Mouse (Mus musculus): ENCODE measurements at regions not wholly inside any gene's neighbourhood (a gene's known extent, or its start where the extent isn't known, plus 50 kb on each side); places are given as distances from the start of the nearest gene placed in this dataset.

DNA sequence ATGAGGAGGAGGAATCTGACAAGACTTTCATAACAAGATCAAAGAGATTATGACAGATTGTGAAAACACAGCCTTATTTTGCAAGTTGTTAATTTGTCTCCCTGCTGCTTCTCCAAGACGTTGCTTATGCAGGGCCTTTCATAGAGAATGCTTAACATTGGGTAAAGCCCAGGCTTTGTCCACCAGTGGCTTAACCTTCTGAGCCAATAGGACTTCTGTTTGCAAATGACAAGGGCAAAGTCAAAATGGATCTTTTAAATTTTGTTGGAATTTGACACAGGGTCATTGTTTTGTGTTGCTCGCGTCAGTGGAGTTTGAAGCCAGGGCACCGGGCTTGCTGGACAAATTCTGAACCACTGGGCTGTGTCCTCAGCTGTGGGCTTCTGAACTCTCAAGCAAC lies 346.6 kb downstream of the Epha4 start:
- H3K9me3 ChIP-seq (ENCODE audit: low read length): no peaks in the 10 kb centered on the region
- no peak overlapping the region for H3K9ac ChIP-seq (replicated peaks)
- no peak overlapping the region for H3K4me2 ChIP-seq (ENCODE audit: low read depth, low read length)
- no peak for ATAC-seq
- no peak for DNase-seq
- H3K27me3 ChIP-seq (ENCODE audit: insufficient read depth, low read length): no peaks in the 10 kb centered on the region
- no peaks in the 10 kb centered on the region for H3K4me1 ChIP-seq (ENCODE audit: insufficient read depth)
- no peak overlapping the region for H3K4me3 ChIP-seq (ENCODE audit: low read depth, low read length)
- H3K27ac ChIP-seq (ENCODE audit: low read depth): no peak overlapping the region
- no peak for TF ChIP-seq CTCF (IDR thresholded peaks at IDR 0.05; ENCODE audit: low read depth)
- TF ChIP-seq EP300 (IDR thresholded peaks at IDR 0.05; ENCODE audit: low read depth): no peak
- no peaks in the 10 kb centered on the region for H3K36me3 ChIP-seq (replicated peaks; ENCODE audit: insufficient read depth, low read length)
- 72% methylated on average over 4 of the region's 4 CpGs for whole genome bisulfite sequencing (ENCODE audit: insufficient replicate concordance)

DNA sequence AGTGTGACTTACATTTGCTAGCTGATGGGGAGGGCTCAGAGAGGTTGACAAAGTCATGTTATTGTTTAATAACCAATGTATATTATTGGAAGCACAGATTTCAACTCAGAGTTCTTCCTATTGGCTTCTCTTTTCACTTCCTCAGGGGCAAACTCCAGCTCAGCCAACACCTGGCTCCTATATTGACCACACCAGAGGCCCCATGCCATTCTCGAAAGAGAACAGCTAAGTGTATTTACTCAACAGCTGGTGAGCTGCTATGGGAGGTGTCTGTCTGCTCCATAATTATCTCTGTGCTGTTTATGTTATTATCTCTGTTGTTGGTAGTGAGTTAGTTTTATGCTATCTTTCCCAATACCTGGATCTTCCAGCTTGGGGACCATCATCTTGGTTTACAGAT lies 342.4 kb downstream of the Epha4 start:
- no peaks in the 10 kb centered on the region for H3K9me3 ChIP-seq (ENCODE audit: low read length)
- DNase-seq: no peak
- no peak overlapping the region for H3K27ac ChIP-seq (ENCODE audit: low read depth)
- H3K27me3 ChIP-seq (ENCODE audit: insufficient read depth, low read length): no peaks in the 10 kb centered on the region
- 54% methylated on average over 1 of the region's 1 CpGs for WGBS (ENCODE audit: insufficient replicate concordance)
- no peaks in the 10 kb centered on the region for H3K36me3 ChIP-seq (replicated peaks; ENCODE audit: insufficient read depth, low read length)
- no peak for ATAC-seq
- TF ChIP-seq EP300 (IDR thresholded peaks at IDR 0.05; ENCODE audit: low read depth) (no peak), CTCF (IDR thresholded peaks at IDR 0.05; ENCODE audit: low read depth) (no peak)
- H3K4me1 ChIP-seq (ENCODE audit: insufficient read depth): no peaks in the 10 kb centered on the region
- H3K4me3 ChIP-seq (ENCODE audit: low read depth, low read length): no peak overlapping the region
- H3K4me2 ChIP-seq (ENCODE audit: low read depth, low read length): no peak overlapping the region
- H3K9ac ChIP-seq (replicated peaks): no peak overlapping the region

DNA sequence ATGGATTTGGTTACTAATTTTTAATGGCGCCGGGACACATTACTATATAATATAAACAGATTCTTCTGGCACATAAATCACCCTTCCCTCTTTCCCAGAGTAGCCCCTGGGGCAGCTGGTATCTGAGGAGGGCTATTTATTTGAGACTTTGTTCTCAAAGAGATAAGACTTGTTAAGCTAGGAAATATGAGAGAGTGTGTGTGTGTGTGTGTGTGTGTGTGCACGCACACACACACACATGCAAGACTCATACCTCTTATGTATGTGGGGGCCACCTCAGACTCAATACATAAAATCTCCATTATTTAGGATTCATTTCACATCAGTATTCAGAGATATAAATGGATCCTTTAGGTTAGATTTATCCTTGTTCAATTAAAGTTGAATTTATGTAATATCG lies 340.1 kb downstream of the Epha4 start:
- Histone ChIP-seq H3K36me3 (replicated peaks; ENCODE audit: insufficient read depth, low read length) (no peaks in the 10 kb centered on the region), H3K4me3 (ENCODE audit: low read depth, low read length) (no peak overlapping the region), H3K9me3 (ENCODE audit: low read length) (no peaks in the 10 kb centered on the region), H3K4me1 (ENCODE audit: insufficient read depth) (no peaks in the 10 kb centered on the region), H3K4me2 (ENCODE audit: low read depth, low read length) (no peak overlapping the region), H3K9ac (replicated peaks) (no peak overlapping the region), H3K27me3 (ENCODE audit: insufficient read depth, low read length) (no peaks in the 10 kb centered on the region), H3K27ac (ENCODE audit: low read depth) (no peak overlapping the region)
- ATAC-seq: no peak
- DNase-seq: no peak
- TF ChIP-seq EP300 (IDR thresholded peaks at IDR 0.05; ENCODE audit: low read depth) (no peak), CTCF (IDR thresholded peaks at IDR 0.05; ENCODE audit: low read depth) (no peak)
- 70% methylated on average over 4 of the region's 4 CpGs for WGBS (ENCODE audit: insufficient replicate concordance)

DNA sequence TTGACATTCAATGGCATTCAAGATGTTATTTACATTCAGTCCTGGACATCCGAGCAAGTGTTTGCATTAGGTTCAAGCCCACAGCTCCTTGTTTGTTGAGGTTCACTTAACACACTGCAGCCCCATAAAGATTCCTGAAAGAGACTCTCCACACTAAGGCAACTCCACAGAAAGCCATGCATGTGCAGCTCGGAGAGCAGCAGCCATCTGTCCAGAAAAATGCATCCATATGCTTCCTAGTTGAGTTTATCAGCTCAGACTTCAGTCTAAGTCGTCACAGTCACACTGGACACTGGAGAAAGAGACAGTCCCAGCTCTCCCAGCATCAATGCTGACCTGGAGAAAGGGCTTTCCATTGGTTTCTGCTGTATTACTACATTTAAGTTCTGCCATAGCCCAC lies 339.7 kb downstream of the Epha4 start:
- no peaks in the 10 kb centered on the region for H3K9me3 ChIP-seq (ENCODE audit: low read length)
- no peak overlapping the region for H3K27ac ChIP-seq (ENCODE audit: low read depth)
- H3K4me3 ChIP-seq (ENCODE audit: low read depth, low read length): no peak overlapping the region
- no peak for TF ChIP-seq EP300 (IDR thresholded peaks at IDR 0.05; ENCODE audit: low read depth)
- TF ChIP-seq CTCF (IDR thresholded peaks at IDR 0.05; ENCODE audit: low read depth): no peak
- no peaks in the 10 kb centered on the region for H3K27me3 ChIP-seq (ENCODE audit: insufficient read depth, low read length)
- H3K9ac ChIP-seq (replicated peaks): no peak overlapping the region
- no peaks in the 10 kb centered on the region for H3K4me1 ChIP-seq (ENCODE audit: insufficient read depth)
- DNase-seq (no peak), ATAC-seq (no peak)
- no peak overlapping the region for H3K4me2 ChIP-seq (ENCODE audit: low read depth, low read length)
- H3K36me3 ChIP-seq (replicated peaks; ENCODE audit: insufficient read depth, low read length): no peaks in the 10 kb centered on the region
- 40% methylated on average over 3 of the region's 3 CpGs for WGBS (ENCODE audit: insufficient replicate concordance)

DNA sequence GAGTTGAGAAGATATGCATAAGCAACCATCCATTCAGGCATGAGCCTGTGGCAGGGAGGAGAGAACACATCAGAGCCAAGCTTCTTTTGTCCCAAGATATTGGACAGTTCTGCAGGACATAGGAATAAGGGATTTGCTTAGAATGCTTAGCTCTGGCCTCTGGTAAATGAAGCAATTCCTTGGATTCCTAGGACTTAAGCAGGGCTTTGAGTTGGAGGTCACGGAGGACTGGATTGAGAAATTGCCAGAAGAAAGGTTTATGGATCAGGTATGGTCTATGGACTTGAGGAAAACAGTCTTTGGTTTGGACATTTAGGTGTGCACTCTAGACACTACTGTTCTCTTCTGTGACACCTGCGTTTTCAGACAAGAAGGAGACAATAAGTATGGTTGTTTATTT lies 338.4 kb downstream of the Epha4 start:
- Histone ChIP-seq H3K4me1 (ENCODE audit: insufficient read depth) (no peaks in the 10 kb centered on the region), H3K9me3 (ENCODE audit: low read length) (no peaks in the 10 kb centered on the region), H3K4me3 (ENCODE audit: low read depth, low read length) (no peak overlapping the region), H3K9ac (replicated peaks) (no peak overlapping the region), H3K27me3 (ENCODE audit: insufficient read depth, low read length) (no peaks in the 10 kb centered on the region), H3K27ac (ENCODE audit: low read depth) (no peak overlapping the region), H3K4me2 (ENCODE audit: low read depth, low read length) (no peak overlapping the region), H3K36me3 (replicated peaks; ENCODE audit: insufficient read depth, low read length) (no peaks in the 10 kb centered on the region)
- ATAC-seq: no peak
- no peak for DNase-seq
- no peak for TF ChIP-seq CTCF (IDR thresholded peaks at IDR 0.05; ENCODE audit: low read depth)
- TF ChIP-seq EP300 (IDR thresholded peaks at IDR 0.05; ENCODE audit: low read depth): no peak
- 73% methylated on average over 2 of the region's 2 CpGs for WGBS (ENCODE audit: insufficient replicate concordance)

DNA sequence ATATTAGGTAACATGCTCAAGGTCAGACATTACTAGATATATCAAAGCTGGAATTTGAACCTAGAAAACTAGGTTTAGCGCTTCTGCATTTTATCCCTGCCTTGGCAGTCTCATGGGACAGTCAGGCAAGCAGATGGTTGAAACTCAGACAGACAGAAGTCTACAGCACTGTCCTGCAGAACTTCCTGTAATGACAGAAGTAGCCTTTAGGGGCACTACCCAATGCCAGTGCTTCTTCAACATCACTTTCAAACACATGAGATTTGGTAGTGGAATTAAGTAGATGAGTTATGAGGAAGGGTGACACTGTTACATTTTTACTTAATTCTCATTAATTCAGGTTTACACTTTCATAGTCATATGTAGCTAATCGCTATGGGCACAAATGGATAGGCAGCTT lies 330.9 kb downstream of the Epha4 start:
- peak; percentile 45 for TF ChIP-seq CTCF (IDR thresholded peaks at IDR 0.05; ENCODE audit: low read depth)
- no peak for TF ChIP-seq EP300 (IDR thresholded peaks at IDR 0.05; ENCODE audit: low read depth)
- H3K36me3 ChIP-seq (replicated peaks; ENCODE audit: insufficient read depth, low read length): no peaks in the 10 kb centered on the region
- H3K27me3 ChIP-seq (ENCODE audit: insufficient read depth, low read length): no peaks in the 10 kb centered on the region
- 72% methylated on average over 2 of the region's 2 CpGs for WGBS (ENCODE audit: insufficient replicate concordance)
- H3K9ac ChIP-seq (replicated peaks): no peak overlapping the region
- no peak overlapping the region for H3K4me2 ChIP-seq (ENCODE audit: low read depth, low read length)
- no peak overlapping the region for H3K4me3 ChIP-seq (ENCODE audit: low read depth, low read length)
- H3K4me1 ChIP-seq (ENCODE audit: insufficient read depth): no peaks in the 10 kb centered on the region
- ATAC-seq (no peak), DNase-seq (no peak)
- no peaks in the 10 kb centered on the region for H3K9me3 ChIP-seq (ENCODE audit: low read length)
- H3K27ac ChIP-seq (ENCODE audit: low read depth): no peak overlapping the region

DNA sequence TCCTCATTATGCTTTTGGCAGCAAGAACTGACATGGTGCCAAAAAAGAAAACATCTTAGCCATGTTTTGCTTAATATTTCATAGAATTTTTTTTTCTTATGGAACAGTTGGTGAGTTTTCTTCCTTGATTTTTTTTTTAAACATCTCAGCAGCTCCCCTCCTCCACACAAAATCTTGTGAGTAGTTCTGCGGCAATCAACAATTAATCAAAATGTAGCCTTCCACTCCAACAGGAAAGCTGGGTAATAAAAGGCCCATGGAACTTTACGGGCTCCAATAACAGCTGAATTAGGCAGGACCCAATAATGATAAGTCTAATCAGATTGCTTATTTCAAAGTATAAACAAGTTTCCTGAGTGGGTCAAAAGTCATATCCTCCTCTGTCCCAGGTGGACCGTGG lies 324.7 kb downstream of the Epha4 start:
- 63% methylated on average over 3 of the region's 3 CpGs for WGBS (ENCODE audit: insufficient replicate concordance)

More for the DNA sequence above, 324.7 kb downstream of the Epha4 start:
- no peaks in the 10 kb centered on the region for H3K4me1 ChIP-seq (ENCODE audit: insufficient read depth)
- H3K36me3 ChIP-seq (replicated peaks; ENCODE audit: insufficient read depth, low read length): no peaks in the 10 kb centered on the region
- H3K4me3 ChIP-seq (ENCODE audit: low read depth, low read length): no peak overlapping the region
- H3K27ac ChIP-seq (ENCODE audit: low read depth): no peak overlapping the region
- ATAC-seq (no peak), DNase-seq (no peak)
- no peaks in the 10 kb centered on the region for H3K27me3 ChIP-seq (ENCODE audit: insufficient read depth, low read length)
- no peak overlapping the region for H3K4me2 ChIP-seq (ENCODE audit: low read depth, low read length)
- no peaks in the 10 kb centered on the region for H3K9me3 ChIP-seq (ENCODE audit: low read length)
- no peak for TF ChIP-seq EP300 (IDR thresholded peaks at IDR 0.05; ENCODE audit: low read depth)
- no peak for TF ChIP-seq CTCF (IDR thresholded peaks at IDR 0.05; ENCODE audit: low read depth)
- no peak overlapping the region for H3K9ac ChIP-seq (replicated peaks)

All from liver, postnatal 0 days (tissue).